Mouse (Mus musculus) lung, postnatal 10 days (tissue): ENCODE measurements around the gene Tac1.
"Not testable (repeated sequence)": the region's sequence is repeated elsewhere in the genome, so short reads cannot be mapped to it uniquely, and the experiment has no call there.

Source experiments
- DNase-seq: peaks from one replicate; pipeline ENCODE4 v3.0.0; 2021

Tac1 gene

GRCm38 (mm10) chr6:7554829-7555391 is at the start of gene Tac1:
Gene Tac1, plus strand, starts transcription at chr6:7554879.
- DNase-seq: no peak

GRCm38 (mm10) chr6:7543511-7543910 is 11.2 kb upstream of the Tac1 start:
- DNase-seq: not testable (repeated sequence)

GRCm38 (mm10) chr6:7555688-7556476 is 1.2 kb downstream of the Tac1 start:
- no peak for DNase-seq

- DNase-seq: no peak
These were observed 3.5 kb downstream of the Tac1 start for GRCm38 (mm10) chr6:7558164-7558563.

GRCm38 (mm10) chr6:7562524-7562923 is 7.8 kb downstream of the Tac1 start:
- no peak for DNase-seq

GRCm38 (mm10) chr6:7564537-7564936 is 9.9 kb downstream of the Tac1 start:
- DNase-seq: no peak

GRCm38 (mm10) chr6:7571144-7571543 is 16.5 kb downstream of the Tac1 start:
- no peak for DNase-seq

- no peak for DNase-seq
These were observed 23.4 kb downstream of the Tac1 start for GRCm38 (mm10) chr6:7578031-7578430.

- DNase-seq: no peak
These were observed 39.8 kb downstream of the Tac1 start for GRCm38 (mm10) chr6:7594445-7594844.

GRCm38 (mm10) chr6:7598416-7598815 is 43.7 kb downstream of the Tac1 start:
- DNase-seq: no peak

- DNase-seq: no peak
These were observed 45.5 kb downstream of the Tac1 start for GRCm38 (mm10) chr6:7600228-7600627.

- no peak for DNase-seq
These were observed 46.8 kb downstream of the Tac1 start for GRCm38 (mm10) chr6:7601353-7602094.

GRCm38 (mm10) chr6:7613676-7614075 is 59.0 kb downstream of the Tac1 start:
- DNase-seq: not testable (repeated sequence)
